Mouse (Mus musculus) bone marrow macrophage, adult 2 months (primary cell): ENCODE data around the gene Itgal.

Experiments used
- CTCF ChIP-seq: IDR thresholded peaks from 2 replicates; pipeline ENCODE4 v1.5.1; 2012; ENCODE audit warnings: low read depth, mild to moderate bottlenecking, low read length, moderate library complexity
- POLR2A ChIP-seq: IDR thresholded peaks from 2 replicates; pipeline ENCODE4 v1.6.1; 2012; ENCODE audit warnings: mild to moderate bottlenecking, low read depth, low read length, borderline replicate concordance

DNA sequence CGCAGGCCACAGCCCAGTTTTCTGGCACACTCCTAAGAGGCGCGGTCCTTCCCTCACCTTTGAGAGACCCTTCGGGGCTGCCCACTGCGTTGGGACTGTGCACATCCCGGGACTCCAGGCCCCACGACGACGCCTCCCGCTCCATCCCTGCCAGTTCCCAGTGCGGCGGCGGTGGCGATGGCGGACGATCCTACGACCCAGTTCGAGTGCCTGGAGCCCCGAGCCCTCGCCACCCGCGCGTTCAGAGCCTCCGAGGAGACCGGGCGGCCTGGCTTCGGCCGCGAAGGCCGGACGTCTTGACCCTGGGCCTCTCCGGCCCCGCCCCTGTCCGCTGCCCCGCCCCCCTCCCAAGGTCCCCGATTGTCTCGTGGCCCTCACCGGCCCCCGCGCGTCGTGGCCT lies 49.0 kb downstream of the Itgal start:
- TF ChIP-seq POLR2A (no peak), CTCF (no peak)
